Mouse (Mus musculus) lung, postnatal 0 days (tissue): ENCODE results near the gene Zfp366.

Source experiments
- CTCF ChIP-seq: IDR thresholded peaks from 2 replicates; pipeline ENCODE4 v1.5.1; 2016; ENCODE audit warnings: antibody characterized with exemption, mild to moderate bottlenecking
- EP300 ChIP-seq: IDR thresholded peaks from 2 replicates; pipeline ENCODE4 v1.6.1; 2016; ENCODE audit warnings: antibody characterized with exemption, mild to moderate bottlenecking, control low read depth

DNA sequence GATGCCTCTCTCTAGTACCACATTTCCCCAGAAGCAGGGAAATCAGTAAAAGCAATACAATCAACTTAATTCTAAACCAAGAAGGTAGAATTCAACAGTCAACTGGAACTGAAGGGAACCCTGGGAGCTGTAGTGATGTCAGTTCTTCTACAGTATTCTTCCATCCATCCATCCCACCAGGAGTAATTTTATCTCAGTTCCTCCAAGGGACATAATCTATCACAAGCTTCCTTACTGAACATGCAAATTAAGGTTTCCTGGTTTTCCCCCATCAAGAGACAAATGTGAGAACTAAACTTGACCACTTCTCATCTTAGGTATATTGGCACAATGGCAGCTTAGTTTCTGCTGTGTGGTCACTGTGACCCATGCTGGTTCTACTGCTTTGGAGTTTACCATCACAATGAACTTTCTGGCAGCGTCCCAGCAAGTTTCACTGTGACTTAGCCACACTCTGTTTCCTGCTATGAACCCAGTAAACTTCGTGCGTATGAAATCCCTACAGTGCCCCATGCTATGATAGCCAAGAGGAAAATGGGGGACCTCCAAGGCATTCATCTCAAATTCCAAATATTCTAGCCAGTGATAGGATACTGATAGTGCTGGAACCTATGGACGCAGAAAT, 78.6 kb downstream of the Zfp366 start:
- TF ChIP-seq CTCF (no peak), EP300 (no peak)
